Mouse (Mus musculus) hindbrain, embryonic 13.5 days (tissue): ENCODE results near the gene Zfp536. TPM values are rescaled to one million over a fixed set of nuclear protein-coding genes. Genes with fewer than 3 reads are reported as not detected.

ENCODE experiments used
- ATAC-seq: fragments of 200-750 bp; cut with Nextera tagmentation; 2 replicates; pipeline ENCODE4 v1.8.0; 2017; ENCODE audit warnings: moderate TSS enrichment; ENCODE audit not compliant: low FRiP score
- H3K27ac ChIP-seq: fragments of 300-500 bp; sonication (generic); 2 replicates; pipeline ENCODE4 v1.5.1; 2015; ENCODE audit warnings: inconsistent platforms, mild to moderate bottlenecking, moderate library complexity
- H3K27me3 ChIP-seq: fragments of 300-500 bp; sonication (generic); 2 replicates; pipeline ENCODE4 v1.6.1; 2015; ENCODE audit warnings: mild to moderate bottlenecking, inconsistent platforms
- H3K36me3 ChIP-seq: fragments of 300-500 bp; sonication (generic); 2 replicates; pipeline ENCODE4 v1.6.1; 2015; ENCODE audit warnings: mild to moderate bottlenecking, inconsistent platforms
- H3K4me1 ChIP-seq: fragments of 300-500 bp; sonication (generic); replicated peaks from 2 replicates; pipeline ENCODE4 v1.6.1; 2015; ENCODE audit warnings: inconsistent platforms
- H3K4me2 ChIP-seq: fragments of 300-500 bp; sonication (generic); 2 replicates; pipeline ENCODE4 v1.6.1; 2015; ENCODE audit warnings: inconsistent platforms, mild to moderate bottlenecking, moderate library complexity
- H3K4me3 ChIP-seq: fragments of 300-500 bp; sonication (generic); 2 replicates; pipeline ENCODE4 v1.5.1; 2015; ENCODE audit warnings: mild to moderate bottlenecking, inconsistent platforms
- H3K9ac ChIP-seq: fragments of 300-500 bp; sonication (generic); 2 replicates; pipeline ENCODE4 v1.6.1; 2015; ENCODE audit warnings: mild to moderate bottlenecking, inconsistent platforms
- H3K9me3 ChIP-seq: fragments of 300-500 bp; sonication (generic); 2 replicates; pipeline ENCODE4 v1.6.1; 2016; ENCODE audit warnings: inconsistent platforms
- WGBS: fragments of 180-500 bp; shearing (Covaris S2); methylation state at CpG from one replicate; pipeline ENCODE4 v1.1.7; 2015; 5-methylcytosine and 5-hydroxymethylcytosine counted together
- polyA plus RNA-seq: library from polyadenylated mRNA; unstranded; fragments of >200 nt; fragmentation: Nextera tagmentation; extraction: Ambion mirVana; gene quantifications from 2 replicates; pipeline ENCODE4 v1.2.1, GENCODE M21; 2015

Gene Zfp536
- polyA plus RNA-seq, 1 experiment from 2014 or later, result 51.4 TPM

GRCm38 (mm10) chr7:37474284-37474683 lies 299.2 kb downstream of the Zfp536 start:
- 84% methylated on average over 8 of the region's 8 CpGs for WGBS
- ATAC-seq, result no peak
- H3K4me2 ChIP-seq, result no peak overlapping the region
- no peak overlapping the region for H3K4me3 ChIP-seq
- no peak overlapping the region for H3K27ac ChIP-seq
- H3K27me3 ChIP-seq, result no peaks in the 10 kb centered on the region
- H3K4me1 ChIP-seq, result peaks cover 8% of the 10 kb centered on the region; the same call in 1 of the 2 replicates
- peaks cover 5% of the 10 kb centered on the region for H3K36me3 ChIP-seq
- H3K9me3 ChIP-seq, result no peaks in the 10 kb centered on the region
- no peak overlapping the region for H3K9ac ChIP-seq

- H3K27ac ChIP-seq, result no peak overlapping the region
- H3K9me3 ChIP-seq, result no peaks in the 10 kb centered on the region
- no peak overlapping the region for H3K9ac ChIP-seq
- 66% methylated on average over 24 of the region's 24 CpGs for WGBS
- ATAC-seq, result no peak
- peaks cover 8% of the 10 kb centered on the region; the same call in 1 of the 2 replicates for H3K4me1 ChIP-seq
- peaks cover 3% of the 10 kb centered on the region; the same call in 1 of the 2 replicates for H3K36me3 ChIP-seq
- H3K4me3 ChIP-seq, result no peak overlapping the region
- no peaks in the 10 kb centered on the region for H3K27me3 ChIP-seq
- no peak overlapping the region for H3K4me2 ChIP-seq
Observed at GRCm38 (mm10) chr7:37473311-37474084, 299.9 kb downstream of the Zfp536 start.

GRCm38 (mm10) chr7:37471726-37472125 lies 301.7 kb downstream of the Zfp536 start:
- no peak overlapping the region for H3K27ac ChIP-seq
- 52% methylated on average over 8 of the region's 8 CpGs for WGBS

GRCm38 (mm10) chr7:37466477-37467243 lies 306.8 kb downstream of the Zfp536 start:
- Histone ChIP-seq H3K9me3 (no peaks in the 10 kb centered on the region), H3K36me3 (no peaks in the 10 kb centered on the region), H3K4me3 (no peak overlapping the region), H3K4me1 (peaks cover 25% of the 10 kb centered on the region), H3K4me2 (no peak overlapping the region), H3K27me3 (no peaks in the 10 kb centered on the region), H3K27ac (0 out of 2 replicates have a peak overlapping the region, but pooled peaks have one; percentile 15), H3K9ac (no peak overlapping the region)
- ATAC-seq, result no peak
- WGBS, result 39% methylated on average over 9 of the region's 9 CpGs

More at GRCm38 (mm10) chr7:37471726-37472125, 301.7 kb downstream of the Zfp536 start:
- no peak overlapping the region for H3K9ac ChIP-seq
- peaks cover 14% of the 10 kb centered on the region for H3K4me1 ChIP-seq
- no peak for ATAC-seq
- no peaks in the 10 kb centered on the region for H3K27me3 ChIP-seq
- no peak overlapping the region for H3K4me2 ChIP-seq
- H3K4me3 ChIP-seq, result no peak overlapping the region
- H3K36me3 ChIP-seq, result peaks cover 3% of the 10 kb centered on the region; the same call in 1 of the 2 replicates
- H3K9me3 ChIP-seq, result no peaks in the 10 kb centered on the region

- Histone ChIP-seq H3K27ac (0 out of 2 replicates have a peak overlapping the region, but pooled peaks have one; percentile 18), H3K4me3 (no peak overlapping the region), H3K9me3 (no peaks in the 10 kb centered on the region), H3K36me3 (no peaks in the 10 kb centered on the region), H3K4me2 (no peak overlapping the region), H3K27me3 (no peaks in the 10 kb centered on the region), H3K4me1 (peaks cover 25% of the 10 kb centered on the region), H3K9ac (no peak overlapping the region)
- 42% methylated on average over 7 of the region's 7 CpGs for WGBS
- ATAC-seq, result no peak
Observed at GRCm38 (mm10) chr7:37464186-37464721, 309.2 kb downstream of the Zfp536 start.

- peaks cover 3% of the 10 kb centered on the region; the same call in 1 of the 2 replicates for H3K36me3 ChIP-seq
- no peak overlapping the region for H3K4me2 ChIP-seq
- 74% methylated on average over 3 of the region's 3 CpGs for WGBS
- no peaks in the 10 kb centered on the region for H3K9me3 ChIP-seq
- H3K27me3 ChIP-seq, result no peaks in the 10 kb centered on the region
- H3K4me3 ChIP-seq, result no peak overlapping the region
- ATAC-seq, result no peak
- H3K27ac ChIP-seq, result no peak overlapping the region
- no peak overlapping the region for H3K9ac ChIP-seq
- H3K4me1 ChIP-seq, result no peaks in the 10 kb centered on the region
Observed at GRCm38 (mm10) chr7:37447523-37447922, 325.9 kb downstream of the Zfp536 start.

- ATAC-seq, result 0 out of 2 replicates have a peak, but pooled peaks have one; percentile 10
- H3K4me2 ChIP-seq, result no peak overlapping the region
- no peak overlapping the region for H3K9ac ChIP-seq
- H3K36me3 ChIP-seq, result 0 out of 2 replicates have a peak, but pooled peaks cover 3% of the 10 kb centered on the region
- H3K9me3 ChIP-seq, result no peaks in the 10 kb centered on the region
- peaks cover 13% of the 10 kb centered on the region for H3K4me1 ChIP-seq
- WGBS, result 79% methylated on average over 13 of the region's 13 CpGs
- H3K4me3 ChIP-seq, result no peak overlapping the region
- no peak overlapping the region for H3K27ac ChIP-seq
- H3K27me3 ChIP-seq, result 0 out of 2 replicates have a peak, but pooled peaks cover 2% of the 10 kb centered on the region
Observed at GRCm38 (mm10) chr7:37439912-37440311, 333.5 kb downstream of the Zfp536 start.

GRCm38 (mm10) chr7:37439117-37439844 lies 334.2 kb downstream of the Zfp536 start:
- 33% methylated on average over 16 of the region's 16 CpGs for WGBS
- H3K27ac ChIP-seq, result no peak overlapping the region

GRCm38 (mm10) chr7:37437887-37438286 lies 335.6 kb downstream of the Zfp536 start:
- Histone ChIP-seq H3K27me3 (0 out of 2 replicates have a peak, but pooled peaks cover 2% of the 10 kb centered on the region), H3K4me2 (no peak overlapping the region), H3K36me3 (no peaks in the 10 kb centered on the region), H3K4me3 (no peak overlapping the region), H3K27ac (no peak overlapping the region), H3K4me1 (peaks cover 21% of the 10 kb centered on the region), H3K9me3 (no peaks in the 10 kb centered on the region), H3K9ac (no peak overlapping the region)
- WGBS, result 94% methylated on average over 3 of the region's 3 CpGs
- no peak for ATAC-seq

More at GRCm38 (mm10) chr7:37439117-37439844, 334.2 kb downstream of the Zfp536 start:
- peak; percentile 73 for ATAC-seq
- Histone ChIP-seq H3K36me3 (0 out of 2 replicates have a peak, but pooled peaks cover 2% of the 10 kb centered on the region), H3K4me1 (peaks cover 13% of the 10 kb centered on the region), H3K4me2 (peak overlapping the region; percentile 9; the same call in 1 of the 2 replicates), H3K4me3 (no peak overlapping the region), H3K9me3 (no peaks in the 10 kb centered on the region), H3K9ac (no peak overlapping the region), H3K27me3 (0 out of 2 replicates have a peak, but pooled peaks cover 2% of the 10 kb centered on the region)

GRCm38 (mm10) chr7:37433156-37433555 lies 340.3 kb downstream of the Zfp536 start:
- 48% methylated on average over 7 of the region's 7 CpGs for WGBS
- H3K9ac ChIP-seq, result no peak overlapping the region
- H3K9me3 ChIP-seq, result no peaks in the 10 kb centered on the region
- peaks cover 21% of the 10 kb centered on the region for H3K4me1 ChIP-seq
- H3K4me3 ChIP-seq, result no peak overlapping the region
- H3K36me3 ChIP-seq, result no peaks in the 10 kb centered on the region
- H3K27me3 ChIP-seq, result 0 out of 2 replicates have a peak, but pooled peaks cover 2% of the 10 kb centered on the region
- ATAC-seq, result no peak
- H3K4me2 ChIP-seq, result no peak overlapping the region
- peak overlapping the region; percentile 26; the same call in 1 of the 2 replicates for H3K27ac ChIP-seq

GRCm38 (mm10) chr7:37431471-37431870 lies 342.0 kb downstream of the Zfp536 start:
- H3K27ac ChIP-seq, result no peak overlapping the region; the same call in 1 of the 2 replicates
- H3K4me2 ChIP-seq, result no peak overlapping the region
- ATAC-seq, result no peak
- no peak overlapping the region for H3K9ac ChIP-seq
- no peak overlapping the region for H3K4me3 ChIP-seq
- H3K36me3 ChIP-seq, result no peaks in the 10 kb centered on the region
- H3K4me1 ChIP-seq, result peaks cover 21% of the 10 kb centered on the region
- H3K27me3 ChIP-seq, result no peaks in the 10 kb centered on the region
- WGBS, result 58% methylated on average over 10 of the region's 10 CpGs
- no peaks in the 10 kb centered on the region for H3K9me3 ChIP-seq
